Mouse (Mus musculus): Measurements from ENCODE around the gene Rasl11b. TPM values are rescaled to one million over a fixed set of nuclear protein-coding genes. Genes with fewer than 3 reads are reported as not detected.
A peak's percentile ranks its signal among the peaks of the same experiment; 100 is the strongest.

Gene Rasl11b
- polyA plus RNA-seq, 1 experiment from 2014 or later = 86.7 TPM

DNA sequence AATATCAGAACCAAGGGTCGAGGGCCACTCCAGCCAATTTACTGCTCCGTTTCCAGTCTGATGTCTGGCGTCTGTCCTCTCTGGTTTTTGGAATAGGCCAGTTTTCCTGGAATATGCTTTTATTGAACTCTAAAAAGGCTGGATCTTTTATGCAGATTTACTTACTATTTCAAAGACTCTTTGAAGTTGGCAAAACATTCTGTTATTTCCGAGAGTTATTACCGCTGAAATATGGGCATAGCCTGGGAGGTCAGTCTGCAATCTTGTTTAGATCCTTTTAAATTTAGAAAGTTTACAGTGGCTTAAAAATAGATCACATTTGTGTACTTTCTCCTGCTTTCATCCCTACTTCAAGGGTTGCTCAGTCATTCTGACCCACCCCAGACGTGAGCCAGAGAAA is 29.4 kb downstream of the Rasl11b start:
- DNase-seq (ENCODE audit: low spot score) (peak; percentile 22), ATAC-seq (no peak; the same call in 1 of the 2 replicates)
- no peak overlapping the region for H3K4me2 ChIP-seq (replicated peaks; ENCODE audit: low read depth, low read length)
- H3K4me3 ChIP-seq (ENCODE audit: low read depth, low read length) = no peak overlapping the region
- no peaks in the 10 kb centered on the region for H3K36me3 ChIP-seq (ENCODE audit: insufficient read depth, low read length)
- no peaks in the 10 kb centered on the region for H3K4me1 ChIP-seq (ENCODE audit: insufficient read depth, low read depth, low read length)
- 63% methylated on average over 6 of the region's 6 CpGs for WGBS
- no peak overlapping the region for H3K9ac ChIP-seq (replicated peaks; ENCODE audit: low read depth)
- no peaks in the 10 kb centered on the region for H3K9me3 ChIP-seq (ENCODE audit: low read length)
- TF ChIP-seq CTCF (IDR thresholded peaks at IDR 0.05) (no peak), EP300 (IDR thresholded peaks at IDR 0.05) (0 out of 2 replicates have a peak, but pooled peaks have one; percentile 20)
- H3K27me3 ChIP-seq (replicated peaks; ENCODE audit: insufficient read depth, low read length) = no peaks in the 10 kb centered on the region
- no peak overlapping the region for H3K27ac ChIP-seq (ENCODE audit: low read length)

- no peaks in the 10 kb centered on the region for H3K36me3 ChIP-seq (ENCODE audit: insufficient read depth, low read length)
- TF ChIP-seq EP300 (IDR thresholded peaks at IDR 0.05) = no peak
- TF ChIP-seq CTCF (IDR thresholded peaks at IDR 0.05) = no peak
- no peak overlapping the region for H3K9ac ChIP-seq (replicated peaks; ENCODE audit: low read depth)
- no peaks in the 10 kb centered on the region for H3K27me3 ChIP-seq (replicated peaks; ENCODE audit: insufficient read depth, low read length)
- no peaks in the 10 kb centered on the region; the same call in 1 of the 2 replicates for H3K4me1 ChIP-seq (ENCODE audit: insufficient read depth, low read depth, low read length)
- WGBS = 80% methylated on average over 5 of the region's 5 CpGs
- no peak for DNase-seq (ENCODE audit: low spot score)
- no peak overlapping the region for H3K27ac ChIP-seq (ENCODE audit: low read length)
- no peak for ATAC-seq
- H3K4me2 ChIP-seq (replicated peaks; ENCODE audit: low read depth, low read length) = no peak overlapping the region
- no peaks in the 10 kb centered on the region for H3K9me3 ChIP-seq (ENCODE audit: low read length)
- no peak overlapping the region for H3K4me3 ChIP-seq (ENCODE audit: low read depth, low read length)
Observed at GRCm38 (mm10) chr5:74226183-74226582, 31.1 kb downstream of the Rasl11b start.

DNA sequence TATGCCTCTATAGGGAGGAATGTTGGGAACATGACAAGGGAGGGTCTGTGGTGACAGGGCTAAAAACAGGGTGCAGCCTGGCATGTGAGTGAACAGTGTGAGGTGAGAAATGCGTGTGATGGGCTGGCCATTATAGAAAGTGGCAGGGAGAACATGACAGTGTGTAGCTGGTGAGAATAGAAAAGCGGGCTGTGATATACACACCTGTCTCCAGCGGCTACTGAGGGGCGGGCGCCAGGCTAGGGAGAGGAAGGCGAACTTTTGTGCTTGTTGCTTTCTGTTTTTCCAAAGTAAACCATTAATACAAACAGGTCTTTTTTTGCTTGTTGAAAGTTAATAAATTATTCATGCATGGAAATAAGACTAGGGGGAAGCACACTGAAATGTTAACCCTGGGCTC is 32.3 kb downstream of the Rasl11b start:
- no peak for ATAC-seq
- 98% methylated on average over 6 of the region's 6 CpGs for WGBS
- Histone ChIP-seq H3K9me3 (ENCODE audit: low read length) (no peaks in the 10 kb centered on the region), H3K4me1 (ENCODE audit: insufficient read depth, low read depth, low read length) (no peaks in the 10 kb centered on the region; the same call in 1 of the 2 replicates), H3K4me3 (ENCODE audit: low read depth, low read length) (no peak overlapping the region), H3K9ac (replicated peaks; ENCODE audit: low read depth) (no peak overlapping the region), H3K27ac (ENCODE audit: low read length) (no peak overlapping the region), H3K4me2 (replicated peaks; ENCODE audit: low read depth, low read length) (no peak overlapping the region), H3K36me3 (ENCODE audit: insufficient read depth, low read length) (no peaks in the 10 kb centered on the region), H3K27me3 (replicated peaks; ENCODE audit: insufficient read depth, low read length) (no peaks in the 10 kb centered on the region)
- TF ChIP-seq CTCF (IDR thresholded peaks at IDR 0.05) = no peak
- TF ChIP-seq EP300 (IDR thresholded peaks at IDR 0.05) = no peak
- peak; percentile 3 for DNase-seq (ENCODE audit: low spot score)

- Histone ChIP-seq H3K9ac (replicated peaks; ENCODE audit: low read depth) (no peak overlapping the region), H3K4me1 (ENCODE audit: insufficient read depth, low read depth, low read length) (no peaks in the 10 kb centered on the region; the same call in 1 of the 2 replicates), H3K36me3 (ENCODE audit: insufficient read depth, low read length) (no peaks in the 10 kb centered on the region), H3K4me3 (ENCODE audit: low read depth, low read length) (no peak overlapping the region), H3K4me2 (replicated peaks; ENCODE audit: low read depth, low read length) (no peak overlapping the region), H3K9me3 (ENCODE audit: low read length) (no peaks in the 10 kb centered on the region), H3K27ac (ENCODE audit: low read length) (no peak overlapping the region), H3K27me3 (replicated peaks; ENCODE audit: insufficient read depth, low read length) (no peaks in the 10 kb centered on the region)
- WGBS = 47% methylated on average over 1 of the region's 1 CpGs
- DNase-seq (ENCODE audit: low spot score) (no peak), ATAC-seq (peak; percentile 40; the same call in 1 of the 2 replicates)
- TF ChIP-seq EP300 (IDR thresholded peaks at IDR 0.05) = no peak
- TF ChIP-seq CTCF (IDR thresholded peaks at IDR 0.05) = no peak
Observed at GRCm38 (mm10) chr5:74228938-74229337, 33.9 kb downstream of the Rasl11b start.

DNA sequence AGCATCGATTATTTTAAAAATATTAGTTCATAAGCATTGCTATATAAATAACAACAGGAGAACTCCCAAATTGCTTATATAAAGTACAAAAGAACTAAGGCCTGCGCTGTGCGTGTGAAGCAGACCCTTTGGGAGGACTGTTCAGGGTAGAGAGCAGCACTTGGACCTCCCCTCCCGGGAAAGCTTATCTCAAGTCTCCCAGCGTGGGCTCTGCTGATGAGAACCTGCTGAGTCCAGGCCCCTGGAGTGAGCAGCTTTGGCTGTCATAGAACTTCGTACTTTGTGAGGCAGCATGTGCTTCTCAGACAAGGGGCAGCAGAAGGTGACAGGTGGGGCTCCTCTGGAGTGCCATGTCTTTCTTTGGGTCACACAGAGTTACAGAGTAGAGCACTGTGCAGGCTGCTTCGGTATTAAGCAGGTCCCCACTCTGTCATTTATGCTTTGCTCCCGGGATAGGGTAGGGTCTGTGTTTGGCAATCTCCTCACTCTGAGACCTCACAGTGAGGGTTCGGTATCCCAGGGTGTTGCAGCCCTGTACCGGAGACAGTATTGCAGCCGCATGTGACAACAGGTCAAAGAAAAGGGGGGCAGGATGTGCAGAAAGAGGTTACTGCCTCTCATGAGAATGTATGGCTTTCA is 34.8 kb downstream of the Rasl11b start:
- no peaks in the 10 kb centered on the region; the same call in 1 of the 2 replicates for H3K4me1 ChIP-seq (ENCODE audit: insufficient read depth, low read depth, low read length)
- no peaks in the 10 kb centered on the region for H3K27me3 ChIP-seq (replicated peaks; ENCODE audit: insufficient read depth, low read length)
- no peak overlapping the region for H3K4me3 ChIP-seq (ENCODE audit: low read depth, low read length)
- no peak overlapping the region for H3K4me2 ChIP-seq (replicated peaks; ENCODE audit: low read depth, low read length)
- no peak overlapping the region for H3K9ac ChIP-seq (replicated peaks; ENCODE audit: low read depth)
- no peak overlapping the region for H3K27ac ChIP-seq (ENCODE audit: low read length)
- ATAC-seq (0 out of 2 replicates have a peak, but pooled peaks have one; percentile 1), DNase-seq (ENCODE audit: low spot score) (no peak)
- no peaks in the 10 kb centered on the region for H3K9me3 ChIP-seq (ENCODE audit: low read length)
- WGBS = 38% methylated on average over 11 of the region's 11 CpGs
- TF ChIP-seq CTCF (IDR thresholded peaks at IDR 0.05) (no peak), EP300 (IDR thresholded peaks at IDR 0.05) (no peak)
- no peaks in the 10 kb centered on the region for H3K36me3 ChIP-seq (ENCODE audit: insufficient read depth, low read length)

GRCm38 (mm10) chr5:74230525-74230924 is 35.4 kb downstream of the Rasl11b start:
- no peaks in the 10 kb centered on the region; the same call in 1 of the 2 replicates for H3K4me1 ChIP-seq (ENCODE audit: insufficient read depth, low read depth, low read length)
- no peak overlapping the region for H3K9ac ChIP-seq (replicated peaks; ENCODE audit: low read depth)
- H3K4me2 ChIP-seq (replicated peaks; ENCODE audit: low read depth, low read length) = no peak overlapping the region
- H3K9me3 ChIP-seq (ENCODE audit: low read length) = no peaks in the 10 kb centered on the region
- H3K27me3 ChIP-seq (replicated peaks; ENCODE audit: insufficient read depth, low read length) = no peaks in the 10 kb centered on the region
- ATAC-seq (peak; percentile 23; the same call in 1 of the 2 replicates), DNase-seq (ENCODE audit: low spot score) (no peak)
- 29% methylated on average over 2 of the region's 2 CpGs for WGBS
- TF ChIP-seq EP300 (IDR thresholded peaks at IDR 0.05) = no peak
- TF ChIP-seq CTCF (IDR thresholded peaks at IDR 0.05) = no peak
- no peaks in the 10 kb centered on the region for H3K36me3 ChIP-seq (ENCODE audit: insufficient read depth, low read length)
- no peak overlapping the region for H3K27ac ChIP-seq (ENCODE audit: low read length)
- no peak overlapping the region for H3K4me3 ChIP-seq (ENCODE audit: low read depth, low read length)
